Mouse (Mus musculus): Measurements from ENCODE around the gene Prss8.
A peak's percentile ranks its signal among the peaks of the same experiment; 100 is the strongest.

GRCm38 (mm10) chr7:127895442-127895841 lies 34.5 kb downstream of the Prss8 start, which contains the start of the genes Gm21974 and Vkorc1:
- TF ChIP-seq POLR2A (IDR thresholded peaks at IDR 0.05; ENCODE audit: low read depth, low read length), result peak; percentile 91
- peak; percentile 73; the same call in 1 of the 2 replicates for TF ChIP-seq CTCF (IDR thresholded peaks at IDR 0.05; ENCODE audit: borderline replicate concordance, insufficient read depth, low read length)

Data from embryonic fibroblast, embryonic 13.5 days (primary cell).